Mouse (Mus musculus) lung, adult 10 weeks (tissue): ENCODE results near the gene Tppp. TPM values are rescaled to one million over a fixed set of nuclear protein-coding genes. Genes with fewer than 3 reads are reported as not detected.

ENCODE experiments used
- polyA plus RNA-seq: library from polyadenylated mRNA; stranded (reverse); fragments of 350-450 nt; fragmentation: Illumina TruSeq; extraction: RNeasy Lipid Tissue Mini Kit (QIAGEN cat#74804); gene quantifications from one replicate; pipeline ENCODE4 v1.2.3, GENCODE M21; 2014; ENCODE audit warnings: low read depth, low replicate concordance; ENCODE audit not compliant: insufficient read depth

Gene Tppp
- 7.5 TPM for polyA plus RNA-seq

GRCm38 (mm10) chr13:74008948-74009718 lies at the start of gene Tppp:
TSS of gene Tppp (plus strand) at chr13:74009407.

DNA sequence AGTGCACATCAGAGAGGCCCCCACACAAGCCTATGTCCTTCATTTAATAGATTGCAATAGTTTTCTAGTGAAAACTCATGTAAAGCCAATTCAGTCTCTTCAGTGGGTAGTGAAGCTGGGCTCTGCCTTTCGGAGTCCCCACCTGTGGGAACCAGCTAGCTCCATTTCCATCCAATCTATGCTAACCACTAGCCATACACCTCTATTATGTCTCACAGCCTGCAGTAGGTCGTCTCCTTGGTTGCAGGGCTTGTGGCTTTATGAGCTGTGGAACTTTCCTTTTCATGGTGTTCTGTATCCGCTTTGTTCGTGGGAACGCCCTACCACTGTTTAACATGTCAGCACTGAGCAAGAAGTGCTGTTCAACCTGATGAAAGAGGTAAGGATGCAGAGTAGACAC lies 45.7 kb upstream of the Tppp start, which contains the start of gene Zdhhc11:
Gene Zdhhc11 (plus strand): TSS at position 301 of the 400 bp plus-strand sequence.

DNA sequence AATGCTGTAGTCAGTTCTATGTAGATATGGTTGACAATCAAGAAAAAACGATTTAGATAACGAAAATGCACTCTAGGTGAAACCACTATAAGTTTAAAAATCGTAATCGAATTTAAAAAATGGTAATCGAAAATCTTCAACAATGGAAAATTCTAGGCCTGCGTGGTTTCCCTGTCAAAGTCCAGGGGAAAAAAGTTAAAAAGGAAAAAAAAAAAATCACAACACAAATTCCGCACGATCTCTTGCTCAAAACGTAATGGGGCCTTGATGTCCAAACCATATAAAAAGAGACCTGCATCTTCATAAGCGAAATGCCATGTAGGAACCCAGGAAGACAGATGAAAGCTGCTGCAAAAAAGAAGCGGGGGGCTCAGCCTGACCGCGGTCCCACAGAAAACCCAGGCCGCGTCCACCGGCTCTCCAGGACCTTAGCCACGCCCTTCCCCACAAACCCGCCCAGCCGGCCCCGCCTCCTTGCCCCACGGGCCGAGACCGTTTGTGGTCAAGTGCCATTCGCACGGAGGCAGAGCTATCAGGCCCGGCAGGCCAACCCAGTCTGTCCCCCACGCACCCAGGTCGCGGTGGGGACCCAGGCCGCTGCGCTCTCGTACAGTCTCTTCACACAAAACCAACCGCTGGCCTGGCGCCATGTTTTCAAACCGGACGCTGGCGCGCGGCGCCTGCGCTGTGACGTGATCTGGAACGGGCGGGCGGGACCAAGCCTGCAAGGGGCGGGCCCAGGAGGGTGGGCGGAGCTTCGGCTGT lies 52.6 kb downstream of the Tppp start, which contains the start of gene Cep72:
Gene Cep72 (minus strand): TSS at position 687 of the 765 bp plus-strand sequence.

Other genes with a start within 250 kb of the Tppp start
- 4.3 TPM for gene Nkd2, start 161.8 kb upstream of the Tppp start, polyA plus RNA-seq
- 1.1 TPM for gene Trip13, start 71.6 kb upstream of the Tppp start, polyA plus RNA-seq
- 23.9 TPM for gene Brd9, start 71.6 kb upstream of the Tppp start, polyA plus RNA-seq
- gene Zdhhc11, start 45.6 kb upstream of the Tppp start, polyA plus RNA-seq = not detected
- gene Cep72, start 52.9 kb downstream of the Tppp start, polyA plus RNA-seq = 1.3 TPM
- gene Slc9a3, start 112.0 kb downstream of the Tppp start, polyA plus RNA-seq = not detected
- 27.1 TPM for gene Exoc3, start 199.3 kb downstream of the Tppp start, polyA plus RNA-seq